Mouse (Mus musculus) MEL (cell line): Measurements from ENCODE around the gene Abi3. TPM values are rescaled to one million over a fixed set of nuclear protein-coding genes. Genes with fewer than 3 reads are reported as not detected.
A peak's percentile ranks its signal among the peaks of the same experiment; 100 is the strongest.

ENCODE experiments used
- DNase-seq: peaks from one replicate; pipeline ENCODE4 v3.0.0; 2011; ENCODE audit warnings: low read depth, low spot score
- H3K27ac ChIP-seq: 2 replicates; pipeline ENCODE4 v1.5.1; 2012; ENCODE audit warnings: low read depth, mild to moderate bottlenecking, control low read depth, low read length, moderate library complexity; ENCODE audit not compliant: control insufficient read depth
- H3K27me3 ChIP-seq, 2 experiments: fragments of 150-350 bp in 1 of 2; sonication (generic) in 1 of 2; 2 replicates each; pipeline ENCODE4 v1.6.1; 2012; ENCODE audit warnings: low read length in 2 of 2, mild to moderate bottlenecking in 2 of 2, improper control_type of control experiment in 1 of 2, moderate library complexity in 1 of 2; ENCODE audit not compliant: insufficient read depth in 2 of 2, control insufficient read depth in 1 of 2
- H3K36me3 ChIP-seq, 2 experiments: 2 replicates each; pipeline ENCODE4 v1.6.1; 2012 to 2014; ENCODE audit warnings: low read length in 2 of 2, improper control_type of control experiment in 1 of 2, inconsistent platforms in 1 of 2, mild to moderate bottlenecking in 1 of 2; ENCODE audit not compliant: insufficient read depth in 2 of 2, control insufficient read depth in 1 of 2
- H3K4me1 ChIP-seq, 2 experiments: fragments of 150-350 bp in 1 of 2; sonication (generic) in 1 of 2; 2 replicates each; pipeline ENCODE4 v1.6.1; 2012; ENCODE audit warnings: low read length in 2 of 2, improper control_type of control experiment in 1 of 2, mild to moderate bottlenecking in 1 of 2; ENCODE audit not compliant: insufficient read depth in 2 of 2, control insufficient read depth in 1 of 2
- H3K4me3 ChIP-seq, 2 experiments: fragments of 150-350 bp in 1 of 2; sonication (generic) in 1 of 2; 2 replicates each; pipeline ENCODE4 v1.5.1; 2012; ENCODE audit warnings: low read depth in 2 of 2, low read length in 2 of 2, mild to moderate bottlenecking in 2 of 2, moderate library complexity in 2 of 2, control low read depth in 1 of 2, improper control_type of control experiment in 1 of 2; ENCODE audit not compliant: control insufficient read depth in 1 of 2, insufficient read depth in 1 of 2
- H3K79me2 ChIP-seq: 2 replicates; pipeline ENCODE4 v1.6.1; 2012; ENCODE audit warnings: mild to moderate bottlenecking, low read length, moderate library complexity; ENCODE audit not compliant: control insufficient read depth, poor library complexity, insufficient read depth
- H3K9ac ChIP-seq: 2 replicates; pipeline ENCODE4 v1.6.1; 2012; ENCODE audit warnings: low read depth, mild to moderate bottlenecking, control low read depth, low read length, moderate library complexity; ENCODE audit not compliant: control insufficient read depth, poor library complexity, severe bottlenecking
- H3K9me3 ChIP-seq: fragments of 150-350 bp; sonication (generic); replicated peaks from 2 replicates; pipeline ENCODE4 v1.6.1; 2012; ENCODE audit warnings: mild to moderate bottlenecking, low read length, improper control_type of control experiment, moderate library complexity; ENCODE audit not compliant: insufficient read depth
- BHLHE40 ChIP-seq: IDR thresholded peaks from 2 replicates; pipeline ENCODE4 v1.6.1; 2012; ENCODE audit warnings: low read depth, mild to moderate bottlenecking, inconsistent platforms, low read length, improper control_type of control experiment, borderline replicate concordance
- CHD1 ChIP-seq: IDR thresholded peaks from 2 replicates; pipeline ENCODE4 v1.6.1; 2012; ENCODE audit warnings: low read depth, mild to moderate bottlenecking, inconsistent platforms, low read length, improper control_type of control experiment
- CHD2 ChIP-seq: IDR thresholded peaks from 2 replicates; pipeline ENCODE4 v1.6.1; 2011; ENCODE audit warnings: low read length, improper control_type of control experiment
- CTCF ChIP-seq, 3 experiments: IDR thresholded peaks in 2 of 3; conservative IDR thresholded peaks in 1 of 3; 2 replicates each; pipeline ENCODE4 v1.5.1; 2011 to 2012; ENCODE audit warnings: low read length in 3 of 3, low read depth in 2 of 3, mild to moderate bottlenecking in 2 of 3, improper control_type of control experiment in 1 of 3, inconsistent platforms in 1 of 3, mixed read lengths in 1 of 3, moderate library complexity in 1 of 3; ENCODE audit not compliant: control insufficient read depth in 1 of 3, insufficient read depth in 1 of 3, poor library complexity in 1 of 3, severe bottlenecking in 1 of 3
- E2F4 ChIP-seq: IDR thresholded peaks from 2 replicates; pipeline ENCODE4 v1.6.1; 2011; ENCODE audit warnings: low read depth, low read length, improper control_type of control experiment, borderline replicate concordance
- ELF1 ChIP-seq: IDR thresholded peaks from 2 replicates; pipeline ENCODE4 v1.6.1; 2014; ENCODE audit warnings: low read depth, mild to moderate bottlenecking, inconsistent platforms, low read length, improper control_type of control experiment, moderate library complexity
- ETS1 ChIP-seq: IDR thresholded peaks from 2 replicates; pipeline ENCODE4 v1.6.1; 2012; ENCODE audit warnings: low read depth, mild to moderate bottlenecking, inconsistent platforms, low read length, improper control_type of control experiment, moderate library complexity
- GABPA ChIP-seq: IDR thresholded peaks from 2 replicates; pipeline ENCODE4 v1.6.1; 2012; ENCODE audit warnings: low read depth, mild to moderate bottlenecking, inconsistent platforms, low read length, improper control_type of control experiment, moderate library complexity
- GATA1 ChIP-seq: IDR thresholded peaks from 2 replicates; pipeline ENCODE4 v1.6.1; 2011; ENCODE audit warnings: low read depth, low read length, improper control_type of control experiment
- HCFC1 ChIP-seq: IDR thresholded peaks from 2 replicates; pipeline ENCODE4 v1.6.1; 2012; ENCODE audit warnings: low read depth, mild to moderate bottlenecking, inconsistent platforms, low read length, improper control_type of control experiment, moderate library complexity
- KAT2A ChIP-seq: conservative IDR thresholded peaks from 2 replicates; pipeline ENCODE4 v1.6.1; 2012; ENCODE audit warnings: low read depth, low read length, improper control_type of control experiment, inconsistent platforms
- MAFK ChIP-seq: IDR thresholded peaks from 2 replicates; pipeline ENCODE4 v1.6.1; 2011; ENCODE audit warnings: low read depth, mild to moderate bottlenecking, low read length, improper control_type of control experiment, borderline replicate concordance
- MAX ChIP-seq: IDR thresholded peaks from 2 replicates; pipeline ENCODE4 v1.6.1; 2011; ENCODE audit warnings: low read length, improper control_type of control experiment
- MAZ ChIP-seq: IDR thresholded peaks from 2 replicates; pipeline ENCODE4 v1.6.1; 2012; ENCODE audit warnings: low read depth, mild to moderate bottlenecking, inconsistent platforms, low read length, improper control_type of control experiment
- MEF2A ChIP-seq: IDR thresholded peaks from 2 replicates; pipeline ENCODE4 v1.6.1; 2014; ENCODE audit warnings: low read depth, mild to moderate bottlenecking, inconsistent platforms, low read length, improper control_type of control experiment; ENCODE audit not compliant: poor library complexity, insufficient replicate concordance, severe bottlenecking; ENCODE audit errors: extremely low read depth
- MYB ChIP-seq: IDR thresholded peaks from 2 replicates; pipeline ENCODE4 v1.6.1; 2011; ENCODE audit warnings: mild to moderate bottlenecking, low read depth, low read length, improper control_type of control experiment
- MYC ChIP-seq: IDR thresholded peaks from 2 replicates; pipeline ENCODE4 v1.6.1; 2011; ENCODE audit warnings: low read depth, mild to moderate bottlenecking, low read length, improper control_type of control experiment, moderate library complexity
- NELFE ChIP-seq: IDR thresholded peaks from 2 replicates; pipeline ENCODE4 v1.6.1; 2011; ENCODE audit warnings: low read depth, low read length, improper control_type of control experiment
- NRF1 ChIP-seq: IDR thresholded peaks from 2 replicates; pipeline ENCODE4 v1.6.1; 2014; ENCODE audit warnings: low read depth, mild to moderate bottlenecking, inconsistent platforms, low read length, improper control_type of control experiment, moderate library complexity; ENCODE audit not compliant: poor library complexity, insufficient read depth, severe bottlenecking
- POLR2A ChIP-seq, 2 experiments: IDR thresholded peaks; 2 replicates each; pipeline ENCODE4 v1.6.1; 2011 to 2012; ENCODE audit warnings: low read length in 2 of 2, mild to moderate bottlenecking in 2 of 2, control low read depth in 1 of 2, improper control_type of control experiment in 1 of 2, low read depth in 1 of 2, moderate library complexity in 1 of 2; ENCODE audit not compliant: control insufficient read depth in 1 of 2, insufficient read depth in 1 of 2, poor library complexity in 1 of 2
- POLR2AphosphoS2 ChIP-seq: IDR thresholded peaks from 2 replicates; pipeline ENCODE4 v1.6.1; 2011; ENCODE audit warnings: low read length, improper control_type of control experiment
- POLR2AphosphoS5 ChIP-seq: IDR thresholded peaks from 2 replicates; pipeline ENCODE4 v1.6.1; 2012; ENCODE audit warnings: low read depth, borderline replicate concordance, mild to moderate bottlenecking, inconsistent platforms, low read length, moderate library complexity, mixed read lengths
- RAD21 ChIP-seq: IDR thresholded peaks from 2 replicates; pipeline ENCODE4 v1.6.1; 2011; ENCODE audit warnings: mild to moderate bottlenecking, low read depth, low read length, improper control_type of control experiment
- RCOR1 ChIP-seq: IDR thresholded peaks from 2 replicates; pipeline ENCODE4 v1.6.1; 2012; ENCODE audit warnings: low read depth, mild to moderate bottlenecking, inconsistent platforms, low read length, improper control_type of control experiment
- SIN3A ChIP-seq: IDR thresholded peaks from 2 replicates; pipeline ENCODE4 v1.6.1; 2012; ENCODE audit warnings: low read length, improper control_type of control experiment, inconsistent platforms
- SMC3 ChIP-seq: IDR thresholded peaks from 2 replicates; pipeline ENCODE4 v1.6.1; 2011; ENCODE audit warnings: low read depth, low read length, improper control_type of control experiment
- TAL1 ChIP-seq: IDR thresholded peaks from 2 replicates; pipeline ENCODE4 v1.6.1; 2012; ENCODE audit warnings: mild to moderate bottlenecking, inconsistent platforms, low read length, moderate library complexity, mixed read lengths
- TCF12 ChIP-seq: IDR thresholded peaks from 2 replicates; pipeline ENCODE4 v1.6.1; 2014; ENCODE audit warnings: low read depth, mild to moderate bottlenecking, inconsistent platforms, low read length, improper control_type of control experiment, moderate library complexity
- UBTF ChIP-seq: IDR thresholded peaks from 2 replicates; pipeline ENCODE4 v1.6.1; 2012; ENCODE audit warnings: low read depth, mild to moderate bottlenecking, inconsistent platforms, low read length, improper control_type of control experiment, moderate library complexity, borderline replicate concordance; ENCODE audit not compliant: insufficient read depth
- USF1 ChIP-seq: IDR thresholded peaks from 2 replicates; pipeline ENCODE4 v1.6.1; 2014; ENCODE audit warnings: low read depth, mild to moderate bottlenecking, inconsistent platforms, low read length, improper control_type of control experiment, moderate library complexity
- USF2 ChIP-seq, 2 experiments: IDR thresholded peaks; 2 replicates each; pipeline ENCODE4 v1.6.1; 2011 to 2012; ENCODE audit warnings: improper control_type of control experiment in 2 of 2, low read length in 2 of 2, borderline replicate concordance in 1 of 2, inconsistent platforms in 1 of 2, low read depth in 1 of 2, mild to moderate bottlenecking in 1 of 2; ENCODE audit not compliant: insufficient read depth in 1 of 2
- ZC3H11A ChIP-seq: IDR thresholded peaks from 2 replicates; pipeline ENCODE4 v1.6.1; 2012; ENCODE audit warnings: low read depth, mild to moderate bottlenecking, inconsistent platforms, low read length, improper control_type of control experiment
- ZKSCAN1 ChIP-seq: IDR thresholded peaks from 2 replicates; pipeline ENCODE4 v1.6.1; 2012; ENCODE audit warnings: low read depth, mild to moderate bottlenecking, inconsistent platforms, low read length, improper control_type of control experiment, moderate library complexity
- ZMIZ1 ChIP-seq: IDR thresholded peaks from 2 replicates; pipeline ENCODE4 v1.6.1; 2012; ENCODE audit warnings: low read depth, mild to moderate bottlenecking, inconsistent platforms, low read length, improper control_type of control experiment, moderate library complexity
- ZNF384 ChIP-seq: IDR thresholded peaks from 2 replicates; pipeline ENCODE4 v1.6.1; 2012; ENCODE audit warnings: low read depth, mild to moderate bottlenecking, inconsistent platforms, low read length, improper control_type of control experiment
- polyA plus RNA-seq, 2 experiments: library from polyadenylated mRNA; stranded (reverse) in 1 of 2; unstranded in 1 of 2; fragments of >175 nt in 1 of 2; fragments of >200 nt in 1 of 2; gene quantifications; 2 replicates each; pipeline versions ENCODE4 v1.2.1 to v1.2.4; 2012; ENCODE audit warnings: low replicate concordance in 2 of 2, low read depth in 1 of 2; ENCODE audit not compliant: insufficient read length in 2 of 2, insufficient read depth in 1 of 2, missing spikeins in 1 of 2
- total RNA-seq: library from RNA; depleted of rRNA; stranded (reverse); fragments of 300-350 nt; gene quantifications from 2 replicates; pipeline ENCODE4 v1.2.3, GENCODE M21; 2012

Abi3 gene
- total and polyA plus RNA-seq, 3 experiments: 3.3 to 15.4 TPM; not detected in 1

DNA sequence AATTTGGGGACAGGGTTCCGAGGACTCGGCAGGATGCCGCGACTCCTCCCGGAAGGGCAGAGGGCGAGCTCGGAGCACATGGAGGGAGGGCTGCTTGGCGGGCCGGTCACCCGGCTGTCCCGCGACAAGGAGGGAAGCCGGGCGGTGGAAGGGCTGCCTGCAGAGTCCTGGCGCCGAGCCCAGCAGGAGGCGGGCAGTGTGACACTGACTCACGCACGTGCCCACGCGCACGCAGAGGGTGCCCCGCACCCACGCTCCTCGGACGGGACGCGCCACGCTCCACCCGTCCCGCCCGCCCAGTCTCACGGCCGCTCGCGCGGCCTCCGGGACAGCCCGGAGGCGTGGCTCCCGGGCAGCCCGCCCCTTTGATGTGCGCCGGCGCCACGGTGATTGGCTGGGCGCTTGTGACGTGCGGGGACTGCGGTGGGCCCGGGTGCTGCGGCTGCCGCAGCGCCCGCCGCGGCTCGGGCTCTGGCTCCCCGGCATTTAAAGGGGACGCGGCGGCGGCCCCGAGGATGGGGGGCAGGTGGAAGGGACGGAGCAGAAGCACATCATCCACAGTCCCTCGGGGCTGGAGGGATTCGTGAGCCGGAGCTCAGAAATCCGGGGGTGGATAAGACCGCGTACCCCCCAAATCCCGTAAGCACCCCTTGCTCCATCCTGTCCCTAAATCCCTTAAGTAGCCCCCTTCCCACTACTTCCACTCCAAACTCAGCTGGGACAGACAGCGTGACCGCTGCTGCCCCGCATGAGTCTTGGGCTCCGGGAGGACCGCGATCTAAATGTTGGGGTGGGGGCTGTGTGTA, 18.0 kb downstream of the Abi3 start, which contains the start of gene Phospho1:
Gene Phospho1 (plus strand): TSS at position 429 of the 806 bp plus-strand sequence.
- peaks cover 5% of the 10 kb centered on the region; the same call in 1 of the 2 replicates for H3K79me2 ChIP-seq
- no peaks in the 10 kb centered on the region for H3K9me3 ChIP-seq
- peak; percentile 97 for DNase-seq
- H3K4me1 ChIP-seq: peaks cover 29 to 39% of the 10 kb centered on the region in 2 experiments
- peak within 1 kb of the TSS; percentile 69 to 93 for H3K4me3 ChIP-seq
- H3K27me3 ChIP-seq: no peaks in the 10 kb centered on the region
- peak within 1 kb of the TSS; percentile 27 for H3K27ac ChIP-seq
- H3K9ac ChIP-seq: peak within 1 kb of the TSS; percentile 85
- H3K36me3 ChIP-seq: peaks cover 0 to 32% of the 10 kb centered on the region in 2 experiments; a peak in 2 of 4 replicates
- no peak for TF ChIP-seq GATA1
- TF ChIP-seq MEF2A: no peak
- no peak for TF ChIP-seq KAT2A
- peak; percentile 34; the same call in 1 of the 2 replicates for TF ChIP-seq USF1
- peak; percentile 95 for TF ChIP-seq MAX
- peak; percentile 70 for TF ChIP-seq HCFC1
- peak; percentile 92 for TF ChIP-seq BHLHE40
- no peak for TF ChIP-seq RCOR1
- peak; percentile 77 for TF ChIP-seq SIN3A
- TF ChIP-seq CTCF (IDR thresholded peaks at IDR 0.05 in 2 of 3, conservative IDR thresholded peaks at IDR 0.05 in 1 of 3; ENCODE audit: control insufficient read depth in 1 of 3, insufficient read depth in 1 of 3, low read depth in 2 of 3, low read length in 3 of 3, poor library complexity in 1 of 3, severe bottlenecking in 1 of 3): 0 out of 6 replicates have a peak, but pooled peaks of 1 of the 3 experiments have one; percentile 0
- no peak for TF ChIP-seq MAFK
- TF ChIP-seq RAD21: no peak
- peak; percentile 32; the same call in 1 of the 2 replicates for TF ChIP-seq TCF12
- TF ChIP-seq NELFE: peak; percentile 95
- peak; percentile 96 for TF ChIP-seq ZMIZ1
- TF ChIP-seq MAZ: peak; percentile 74; the same call in 1 of the 2 replicates
- TF ChIP-seq USF2 (IDR thresholded peaks at IDR 0.05; ENCODE audit: borderline replicate concordance in 1 of 2, insufficient read depth in 1 of 2, low read depth in 1 of 2, low read length in 2 of 2): no peak
- TF ChIP-seq UBTF: no peak
- TF ChIP-seq ZKSCAN1: no peak
- peak; percentile 38; the same call in 1 of the 2 replicates for TF ChIP-seq ELF1
- TF ChIP-seq POLR2AphosphoS2: peak; percentile 94; the same call in 1 of the 2 replicates
- TF ChIP-seq TAL1: no peak
- no peak for TF ChIP-seq GABPA
- TF ChIP-seq ETS1: no peak; the same call in 1 of the 2 replicates
- TF ChIP-seq SMC3: peak; percentile 18; the same call in 1 of the 2 replicates
- TF ChIP-seq CHD1: no peak; the same call in 1 of the 2 replicates
- peak; percentile 93 for TF ChIP-seq MYC
- TF ChIP-seq ZC3H11A: no peak
- no peak for TF ChIP-seq POLR2AphosphoS5
- no peak for TF ChIP-seq CHD2
- TF ChIP-seq NRF1: peak; percentile 56
- TF ChIP-seq POLR2A (IDR thresholded peaks at IDR 0.05; ENCODE audit: control insufficient read depth in 1 of 2, insufficient read depth in 1 of 2, low read depth in 1 of 2, low read length in 2 of 2, poor library complexity in 1 of 2): peak; percentile 95 to 98
- no peak for TF ChIP-seq E2F4
- TF ChIP-seq MYB: no peak
- no peak for TF ChIP-seq ZNF384
